ENCODE assay signal across 11 mouse cellular contexts in the genomic region with DNA sequence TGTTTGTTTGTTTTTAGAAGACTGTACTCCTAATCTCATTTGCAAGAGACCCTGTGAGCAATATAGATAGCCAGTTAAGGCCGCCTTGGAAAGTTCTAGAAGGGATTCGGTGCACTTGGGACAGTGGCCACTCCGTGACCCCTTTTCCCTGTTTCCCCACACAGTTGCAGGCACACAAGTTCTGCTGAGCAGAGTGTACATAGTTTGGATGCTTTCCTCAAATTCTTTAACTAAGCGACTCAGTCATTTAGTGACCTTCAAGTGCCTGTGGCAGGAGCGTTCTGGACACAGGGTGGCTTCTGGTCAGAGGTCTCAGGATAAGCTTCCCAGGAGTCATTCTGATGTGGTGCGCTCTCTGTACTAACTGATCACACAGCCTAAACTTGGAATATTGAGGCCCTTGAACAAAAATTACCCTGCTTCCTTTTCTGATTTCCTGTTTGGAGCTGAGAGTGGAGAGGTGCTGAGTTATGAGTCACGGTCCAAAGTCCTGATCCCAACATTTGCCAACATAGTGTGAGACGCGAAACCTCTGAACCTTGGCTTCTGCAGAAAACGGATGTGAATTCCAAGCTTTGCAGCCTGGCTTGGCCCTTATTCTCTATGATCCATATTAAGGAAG.
DNase-seq lines count a peak whose midpoint lies in the region; ATAC-seq and TF ChIP-seq lines count a peak whose summit lies in the region.
"Had no signal": no experiment of that assay in that cellular context is flagged by ENCODE, and none has a peak within 500 bp of the region (broad histone marks: within the 10 kb centered on the region; RNA-seq: fewer than 3 reads in every experiment).

No protein-coding gene starts in this region.

- H3K4me1 ChIP-seq in forebrain, embryonic 11.5 days (replicated peaks; ENCODE audit: control insufficient read depth, insufficient read depth, low read length) = no peaks in the 10 kb centered on the region
- no peaks in the 10 kb centered on the region for H3K4me1 ChIP-seq in forebrain, postnatal 0 days (ENCODE audit: insufficient read depth)
- H3K4me1 ChIP-seq in lung, postnatal 0 days (ENCODE audit: insufficient read depth, low read depth, low read length) = no peaks in the 10 kb centered on the region

- no peaks in the 10 kb centered on the region for H3K9me3 ChIP-seq in forebrain, embryonic 11.5 days (ENCODE audit: control insufficient read depth, low read length)
- no peaks in the 10 kb centered on the region for H3K9me3 ChIP-seq in forebrain, postnatal 0 days (ENCODE audit: low read length)
- H3K9me3 ChIP-seq in lung, postnatal 0 days (ENCODE audit: low read length) = no peaks in the 10 kb centered on the region
- H3K9me3 ChIP-seq: limb, embryonic 12.5 days had no signal

- no peaks in the 10 kb centered on the region for H3K36me3 ChIP-seq in forebrain, embryonic 11.5 days (ENCODE audit: control insufficient read depth, insufficient read depth, low read length)
- H3K36me3 ChIP-seq in forebrain, postnatal 0 days (ENCODE audit: insufficient read depth) = no peaks in the 10 kb centered on the region
- H3K36me3 ChIP-seq in lung, postnatal 0 days (ENCODE audit: insufficient read depth, low read length) = no peaks in the 10 kb centered on the region
- H3K36me3 ChIP-seq: limb, embryonic 12.5 days had no signal

- H3K4me2 ChIP-seq in forebrain, embryonic 11.5 days (ENCODE audit: low read depth, low read length, severe bottlenecking) = no peak overlapping the region
- H3K4me2 ChIP-seq in forebrain, postnatal 0 days (ENCODE audit: low read depth) = no peak overlapping the region
- no peak overlapping the region for H3K4me2 ChIP-seq in lung, postnatal 0 days (replicated peaks; ENCODE audit: low read depth, low read length)
- H3K4me2 ChIP-seq: limb, embryonic 12.5 days had no signal

- H3K27me3 ChIP-seq in forebrain, embryonic 11.5 days (ENCODE audit: control insufficient read depth, insufficient read depth, low read length) = no peaks in the 10 kb centered on the region
- H3K27me3 ChIP-seq in forebrain, postnatal 0 days (ENCODE audit: insufficient read depth, low read length) = no peaks in the 10 kb centered on the region
- no peaks in the 10 kb centered on the region for H3K27me3 ChIP-seq in lung, postnatal 0 days (replicated peaks; ENCODE audit: insufficient read depth, low read length)

- H3K27ac ChIP-seq in forebrain, embryonic 11.5 days (ENCODE audit: low read depth, low read length) = no peak overlapping the region
- no peak overlapping the region for H3K27ac ChIP-seq in forebrain, postnatal 0 days (ENCODE audit: low read depth, low read length)
- H3K27ac ChIP-seq in lung, postnatal 0 days (ENCODE audit: low read length) = 0 out of 2 replicates have a peak overlapping the region, but pooled peaks have one; percentile 43
- H3K27ac ChIP-seq: limb, embryonic 12.5 days had no signal

- no peak overlapping the region for H3K4me3 ChIP-seq in forebrain, embryonic 11.5 days (ENCODE audit: low read depth, low read length)
- H3K4me3 ChIP-seq in forebrain, postnatal 0 days (ENCODE audit: low read depth, low read length) = no peak overlapping the region
- H3K4me3 ChIP-seq in lung, postnatal 0 days (ENCODE audit: low read depth, low read length) = no peak overlapping the region
- H3K4me3 ChIP-seq: limb, embryonic 12.5 days had no signal

- no peak for ATAC-seq in forebrain, embryonic 11.5 days (replicated peaks; ENCODE audit: low FRiP score)
- no peak for ATAC-seq in forebrain, postnatal 0 days
- ATAC-seq in lung, postnatal 0 days = peak; percentile 57

- H3K9ac ChIP-seq in forebrain, embryonic 11.5 days (ENCODE audit: low read length) = no peak overlapping the region
- H3K9ac ChIP-seq in forebrain, postnatal 0 days = no peak overlapping the region
- no peak overlapping the region for H3K9ac ChIP-seq in lung, postnatal 0 days (replicated peaks; ENCODE audit: low read depth)
- H3K9ac ChIP-seq: limb, embryonic 12.5 days had no signal

- WGBS in forebrain, embryonic 11.5 days = 90% methylated on average over 10 of the region's 10 CpGs
- 87% methylated on average over 10 of the region's 10 CpGs for WGBS in forebrain, postnatal 0 days
- 37% methylated on average over 10 of the region's 10 CpGs for WGBS in lung, postnatal 0 days

- DNase-seq in forebrain, embryonic 11.5 days (ENCODE audit: low spot score) = peak; percentile 33
- no peak for DNase-seq in forebrain, postnatal 0 days
- DNase-seq in lung, postnatal 0 days (ENCODE audit: low spot score) = peak; percentile 59
- no peak for DNase-seq in lung, postnatal 4 days
- peak; percentile 53 for DNase-seq in kidney, postnatal 10 days
- DNase-seq in yolk sac, embryonic 10.5 days (ENCODE audit: low spot score) = peak; percentile 76
- no peak for DNase-seq in layer of hippocampus, postnatal 36 days
- DNase-seq in thymus, postnatal 10 days (ENCODE audit: low spot score in 2 of 2) = no peak
- DNase-seq: cerebellum, postnatal 25 days; thymus, postnatal 14 days had no signal

- TF ChIP-seq EP300 in lung, postnatal 0 days (IDR thresholded peaks at IDR 0.05) = no peak

- TF ChIP-seq CTCF in forebrain, postnatal 0 days (IDR thresholded peaks at IDR 0.05; ENCODE audit: low read depth) = no peak
- TF ChIP-seq CTCF in lung, postnatal 0 days (IDR thresholded peaks at IDR 0.05) = no peak

Comparison
In these comparisons a context has a peak if more than half of its experiments do, and no peak if none do; other contexts are left out.
1. DNase-seq: peak in forebrain, embryonic 11.5 days (single experiment), lung, postnatal 0 days (single experiment), kidney, postnatal 10 days (single experiment) and yolk sac, embryonic 10.5 days (single experiment); none in forebrain, postnatal 0 days (single experiment), lung, postnatal 4 days (0 of 2), layer of hippocampus, postnatal 36 days (0 of 2) and thymus, postnatal 10 days (0 of 2).